Mouse (Mus musculus) MEL (cell line): ENCODE results near the gene Sept9. TPM values are rescaled to one million over a fixed set of nuclear protein-coding genes. Genes with fewer than 3 reads are reported as not detected.

Experiments
- DNase-seq: peaks from one replicate; pipeline ENCODE4 v3.0.0; 2011; ENCODE audit warnings: low read depth, low spot score
- H3K27ac ChIP-seq: 2 replicates; pipeline ENCODE4 v1.5.1; 2012; ENCODE audit warnings: low read depth, mild to moderate bottlenecking, control low read depth, low read length, moderate library complexity; ENCODE audit not compliant: control insufficient read depth
- H3K27me3 ChIP-seq, 2 experiments: fragments of 150-350 bp in 1 of 2; sonication (generic) in 1 of 2; 2 replicates each; pipeline ENCODE4 v1.6.1; 2012; ENCODE audit warnings: low read length in 2 of 2, mild to moderate bottlenecking in 2 of 2, improper control_type of control experiment in 1 of 2, moderate library complexity in 1 of 2; ENCODE audit not compliant: insufficient read depth in 2 of 2, control insufficient read depth in 1 of 2
- H3K36me3 ChIP-seq, 2 experiments: 2 replicates each; pipeline ENCODE4 v1.6.1; 2012 to 2014; ENCODE audit warnings: low read length in 2 of 2, improper control_type of control experiment in 1 of 2, inconsistent platforms in 1 of 2, mild to moderate bottlenecking in 1 of 2; ENCODE audit not compliant: insufficient read depth in 2 of 2, control insufficient read depth in 1 of 2
- H3K4me1 ChIP-seq, 2 experiments: fragments of 150-350 bp in 1 of 2; sonication (generic) in 1 of 2; 2 replicates each; pipeline ENCODE4 v1.6.1; 2012; ENCODE audit warnings: low read length in 2 of 2, improper control_type of control experiment in 1 of 2, mild to moderate bottlenecking in 1 of 2; ENCODE audit not compliant: insufficient read depth in 2 of 2, control insufficient read depth in 1 of 2
- H3K4me3 ChIP-seq, 2 experiments: fragments of 150-350 bp in 1 of 2; sonication (generic) in 1 of 2; 2 replicates each; pipeline ENCODE4 v1.5.1; 2012; ENCODE audit warnings: low read depth in 2 of 2, low read length in 2 of 2, mild to moderate bottlenecking in 2 of 2, moderate library complexity in 2 of 2, control low read depth in 1 of 2, improper control_type of control experiment in 1 of 2; ENCODE audit not compliant: control insufficient read depth in 1 of 2, insufficient read depth in 1 of 2
- H3K79me2 ChIP-seq: 2 replicates; pipeline ENCODE4 v1.6.1; 2012; ENCODE audit warnings: mild to moderate bottlenecking, low read length, moderate library complexity; ENCODE audit not compliant: control insufficient read depth, poor library complexity, insufficient read depth
- H3K9ac ChIP-seq: 2 replicates; pipeline ENCODE4 v1.6.1; 2012; ENCODE audit warnings: low read depth, mild to moderate bottlenecking, control low read depth, low read length, moderate library complexity; ENCODE audit not compliant: control insufficient read depth, poor library complexity, severe bottlenecking
- H3K9me3 ChIP-seq: fragments of 150-350 bp; sonication (generic); replicated peaks from 2 replicates; pipeline ENCODE4 v1.6.1; 2012; ENCODE audit warnings: mild to moderate bottlenecking, low read length, improper control_type of control experiment, moderate library complexity; ENCODE audit not compliant: insufficient read depth
- CHD1 ChIP-seq: IDR thresholded peaks from 2 replicates; pipeline ENCODE4 v1.6.1; 2012; ENCODE audit warnings: low read depth, mild to moderate bottlenecking, inconsistent platforms, low read length, improper control_type of control experiment
- CHD2 ChIP-seq: IDR thresholded peaks from 2 replicates; pipeline ENCODE4 v1.6.1; 2011; ENCODE audit warnings: low read length, improper control_type of control experiment
- CTCF ChIP-seq, 3 experiments: IDR thresholded peaks in 2 of 3; conservative IDR thresholded peaks in 1 of 3; 2 replicates each; pipeline ENCODE4 v1.5.1; 2011 to 2012; ENCODE audit warnings: low read length in 3 of 3, low read depth in 2 of 3, mild to moderate bottlenecking in 2 of 3, improper control_type of control experiment in 1 of 3, inconsistent platforms in 1 of 3, mixed read lengths in 1 of 3, moderate library complexity in 1 of 3; ENCODE audit not compliant: control insufficient read depth in 1 of 3, insufficient read depth in 1 of 3, poor library complexity in 1 of 3, severe bottlenecking in 1 of 3
- E2F4 ChIP-seq: IDR thresholded peaks from 2 replicates; pipeline ENCODE4 v1.6.1; 2011; ENCODE audit warnings: low read depth, low read length, improper control_type of control experiment, borderline replicate concordance
- EP300 ChIP-seq, 2 experiments: IDR thresholded peaks; 2 replicates each; pipeline ENCODE4 v1.6.1; 2011; ENCODE audit warnings: improper control_type of control experiment in 2 of 2, low read length in 2 of 2, low read depth in 1 of 2, mild to moderate bottlenecking in 1 of 2
- ETS1 ChIP-seq: IDR thresholded peaks from 2 replicates; pipeline ENCODE4 v1.6.1; 2012; ENCODE audit warnings: low read depth, mild to moderate bottlenecking, inconsistent platforms, low read length, improper control_type of control experiment, moderate library complexity
- JUND ChIP-seq: IDR thresholded peaks from 2 replicates; pipeline ENCODE4 v1.6.1; 2011; ENCODE audit warnings: low read depth, mild to moderate bottlenecking, improper control_type of control experiment, low read length
- KAT2A ChIP-seq: conservative IDR thresholded peaks from 2 replicates; pipeline ENCODE4 v1.6.1; 2012; ENCODE audit warnings: low read depth, low read length, improper control_type of control experiment, inconsistent platforms
- MAX ChIP-seq: IDR thresholded peaks from 2 replicates; pipeline ENCODE4 v1.6.1; 2011; ENCODE audit warnings: low read length, improper control_type of control experiment
- MAZ ChIP-seq: IDR thresholded peaks from 2 replicates; pipeline ENCODE4 v1.6.1; 2012; ENCODE audit warnings: low read depth, mild to moderate bottlenecking, inconsistent platforms, low read length, improper control_type of control experiment
- MEF2A ChIP-seq: IDR thresholded peaks from 2 replicates; pipeline ENCODE4 v1.6.1; 2014; ENCODE audit warnings: low read depth, mild to moderate bottlenecking, inconsistent platforms, low read length, improper control_type of control experiment; ENCODE audit not compliant: poor library complexity, insufficient replicate concordance, severe bottlenecking; ENCODE audit errors: extremely low read depth
- NELFE ChIP-seq: IDR thresholded peaks from 2 replicates; pipeline ENCODE4 v1.6.1; 2011; ENCODE audit warnings: low read depth, low read length, improper control_type of control experiment
- POLR2A ChIP-seq, 2 experiments: IDR thresholded peaks; 2 replicates each; pipeline ENCODE4 v1.6.1; 2011 to 2012; ENCODE audit warnings: low read length in 2 of 2, mild to moderate bottlenecking in 2 of 2, control low read depth in 1 of 2, improper control_type of control experiment in 1 of 2, low read depth in 1 of 2, moderate library complexity in 1 of 2; ENCODE audit not compliant: control insufficient read depth in 1 of 2, insufficient read depth in 1 of 2, poor library complexity in 1 of 2
- POLR2AphosphoS2 ChIP-seq: IDR thresholded peaks from 2 replicates; pipeline ENCODE4 v1.6.1; 2011; ENCODE audit warnings: low read length, improper control_type of control experiment
- POLR2AphosphoS5 ChIP-seq: IDR thresholded peaks from 2 replicates; pipeline ENCODE4 v1.6.1; 2012; ENCODE audit warnings: low read depth, borderline replicate concordance, mild to moderate bottlenecking, inconsistent platforms, low read length, moderate library complexity, mixed read lengths
- RAD21 ChIP-seq: IDR thresholded peaks from 2 replicates; pipeline ENCODE4 v1.6.1; 2011; ENCODE audit warnings: mild to moderate bottlenecking, low read depth, low read length, improper control_type of control experiment
- RCOR1 ChIP-seq: IDR thresholded peaks from 2 replicates; pipeline ENCODE4 v1.6.1; 2012; ENCODE audit warnings: low read depth, mild to moderate bottlenecking, inconsistent platforms, low read length, improper control_type of control experiment
- SIN3A ChIP-seq: IDR thresholded peaks from 2 replicates; pipeline ENCODE4 v1.6.1; 2012; ENCODE audit warnings: low read length, improper control_type of control experiment, inconsistent platforms
- SMC3 ChIP-seq: IDR thresholded peaks from 2 replicates; pipeline ENCODE4 v1.6.1; 2011; ENCODE audit warnings: low read depth, low read length, improper control_type of control experiment
- TBP ChIP-seq: IDR thresholded peaks from 2 replicates; pipeline ENCODE4 v1.8.0; 2011; ENCODE audit warnings: low read depth, low read length, improper control_type of control experiment
- UBTF ChIP-seq: IDR thresholded peaks from 2 replicates; pipeline ENCODE4 v1.6.1; 2012; ENCODE audit warnings: low read depth, mild to moderate bottlenecking, inconsistent platforms, low read length, improper control_type of control experiment, moderate library complexity, borderline replicate concordance; ENCODE audit not compliant: insufficient read depth
- USF1 ChIP-seq: IDR thresholded peaks from 2 replicates; pipeline ENCODE4 v1.6.1; 2014; ENCODE audit warnings: low read depth, mild to moderate bottlenecking, inconsistent platforms, low read length, improper control_type of control experiment, moderate library complexity
- ZC3H11A ChIP-seq: IDR thresholded peaks from 2 replicates; pipeline ENCODE4 v1.6.1; 2012; ENCODE audit warnings: low read depth, mild to moderate bottlenecking, inconsistent platforms, low read length, improper control_type of control experiment
- ZMIZ1 ChIP-seq: IDR thresholded peaks from 2 replicates; pipeline ENCODE4 v1.6.1; 2012; ENCODE audit warnings: low read depth, mild to moderate bottlenecking, inconsistent platforms, low read length, improper control_type of control experiment, moderate library complexity
- ZNF384 ChIP-seq: IDR thresholded peaks from 2 replicates; pipeline ENCODE4 v1.6.1; 2012; ENCODE audit warnings: low read depth, mild to moderate bottlenecking, inconsistent platforms, low read length, improper control_type of control experiment
- polyA plus RNA-seq, 2 experiments: library from polyadenylated mRNA; stranded (reverse) in 1 of 2; unstranded in 1 of 2; fragments of >175 nt in 1 of 2; fragments of >200 nt in 1 of 2; gene quantifications; 2 replicates each; pipeline versions ENCODE4 v1.2.1 to v1.2.4; 2012; ENCODE audit warnings: low replicate concordance in 2 of 2, low read depth in 1 of 2; ENCODE audit not compliant: insufficient read length in 2 of 2, insufficient read depth in 1 of 2, missing spikeins in 1 of 2
- total RNA-seq: library from RNA; depleted of rRNA; stranded (reverse); fragments of 300-350 nt; gene quantifications from 2 replicates; pipeline ENCODE4 v1.2.3, GENCODE M21; 2012

Gene Sept9
- total and polyA plus RNA-seq, 3 experiments: 49.7 to 196 (median 163) TPM

DNA sequence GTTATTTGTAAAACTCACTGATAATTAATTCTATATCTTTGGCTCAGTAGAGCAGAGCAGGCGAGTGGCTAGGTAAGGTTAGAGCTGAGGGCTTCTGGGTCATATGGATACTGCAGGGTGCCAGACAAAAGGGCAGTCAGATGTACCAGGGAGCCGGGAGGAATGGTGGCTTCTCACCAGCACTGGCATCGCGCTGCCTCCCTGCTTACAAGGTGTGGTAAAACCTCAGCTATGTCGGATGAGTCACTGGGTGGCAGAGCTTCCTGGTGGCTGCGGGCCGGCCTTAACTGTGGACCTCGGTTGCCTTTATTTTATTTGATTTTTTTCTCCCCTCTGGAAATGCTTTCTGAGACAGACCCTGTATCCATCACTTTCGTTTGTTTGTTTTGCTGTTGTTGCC, 6.0 kb downstream of the Sept9 start:
- no peak overlapping the region for H3K4me3 ChIP-seq
- H3K9me3 ChIP-seq: no peaks in the 10 kb centered on the region
- no peak for DNase-seq
- H3K9ac ChIP-seq: no peak overlapping the region
- TF ChIP-seq TBP: no peak
- TF ChIP-seq UBTF: no peak
- no peak for TF ChIP-seq SIN3A
- TF ChIP-seq MAX: no peak
- no peak for TF ChIP-seq ETS1
- TF ChIP-seq USF1: no peak
- no peak for TF ChIP-seq MAZ
- no peak for TF ChIP-seq POLR2AphosphoS5
- no peak for TF ChIP-seq ZC3H11A
- TF ChIP-seq ZMIZ1: no peak
- no peak for TF ChIP-seq EP300 (IDR thresholded peaks at IDR 0.05; ENCODE audit: low read depth in 1 of 2, low read length in 2 of 2)
- TF ChIP-seq RCOR1: no peak
- no peak for TF ChIP-seq KAT2A
- TF ChIP-seq POLR2A (IDR thresholded peaks at IDR 0.05; ENCODE audit: control insufficient read depth in 1 of 2, insufficient read depth in 1 of 2, low read depth in 1 of 2, low read length in 2 of 2, poor library complexity in 1 of 2): no peak
- no peak for TF ChIP-seq NELFE
- peaks cover 10 to 30% of the 10 kb centered on the region in 2 experiments for H3K27me3 ChIP-seq
- H3K4me1 ChIP-seq: no peaks in the 10 kb centered on the region
- H3K27ac ChIP-seq: no peak overlapping the region
- no peaks in the 10 kb centered on the region for H3K36me3 ChIP-seq
- no peaks in the 10 kb centered on the region for H3K79me2 ChIP-seq

DNA sequence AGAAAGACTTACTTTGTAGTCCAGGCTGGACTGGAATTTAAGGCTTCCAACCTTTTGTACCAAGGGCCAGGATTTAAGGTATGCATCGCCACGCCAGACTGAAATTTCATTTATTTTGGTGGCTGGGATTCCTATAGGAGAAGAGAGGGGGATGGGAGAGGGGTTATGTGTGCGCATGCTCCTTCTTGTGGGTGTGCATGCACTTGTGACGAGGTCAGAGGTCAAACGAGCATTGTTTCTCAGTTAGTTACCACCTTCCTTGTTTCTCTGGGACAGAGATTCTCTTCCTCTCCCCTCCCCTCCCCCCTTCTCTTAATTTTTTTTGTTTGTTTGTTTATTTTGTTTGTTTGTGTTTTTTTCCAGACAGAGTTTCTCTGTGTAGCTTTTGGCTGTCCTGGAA, 8.0 kb downstream of the Sept9 start:
- peaks cover 10 to 25% of the 10 kb centered on the region in 2 experiments for H3K27me3 ChIP-seq
- DNase-seq: no peak
- no peaks in the 10 kb centered on the region for H3K79me2 ChIP-seq

More for the DNA sequence above, 8.0 kb downstream of the Sept9 start:
- Histone ChIP-seq H3K36me3 (no peaks in the 10 kb centered on the region), H3K9me3 (no peaks in the 10 kb centered on the region), H3K27ac (no peak overlapping the region), H3K4me3 (no peak overlapping the region), H3K4me1 (no peaks in the 10 kb centered on the region), H3K9ac (no peak overlapping the region)
- TF ChIP-seq ZMIZ1 (no peak), SIN3A (no peak), MAX (no peak), NELFE (no peak), USF1 (no peak), CHD2 (no peak), E2F4 (no peak), MEF2A (no peak), JUND (no peak), UBTF (no peak), RAD21 (no peak), ZNF384 (no peak), POLR2A (IDR thresholded peaks at IDR 0.05; ENCODE audit: control insufficient read depth in 1 of 2, insufficient read depth in 1 of 2, low read depth in 1 of 2, low read length in 2 of 2, poor library complexity in 1 of 2) (no peak), SMC3 (no peak), CHD1 (no peak), POLR2AphosphoS2 (no peak), POLR2AphosphoS5 (no peak), CTCF (IDR thresholded peaks at IDR 0.05 in 2 of 3, conservative IDR thresholded peaks at IDR 0.05 in 1 of 3; ENCODE audit: control insufficient read depth in 1 of 3, insufficient read depth in 1 of 3, low read depth in 2 of 3, low read length in 3 of 3, poor library complexity in 1 of 3, severe bottlenecking in 1 of 3) (no peak)
